Mouse (Mus musculus) CH12.LX (cell line): ENCODE data around the gene Pde6d. TPM values are rescaled to one million over a fixed set of nuclear protein-coding genes. Genes with fewer than 3 reads are reported as not detected.

Experiments
- DNase-seq: peaks from one replicate; pipeline ENCODE4 v3.0.0-alpha.2; 2013; ENCODE audit errors: extremely low read depth
- H3K27ac ChIP-seq: 2 replicates; pipeline ENCODE4 v1.5.1; 2012; ENCODE audit warnings: low read depth, mild to moderate bottlenecking, control low read depth, moderate library complexity; ENCODE audit not compliant: insufficient read depth
- H3K27me3 ChIP-seq: replicated peaks from 2 replicates; pipeline ENCODE3; 2012; ENCODE audit warnings: inconsistent platforms
- H3K36me3 ChIP-seq, 2 experiments: replicated peaks in 1 of 2; 2 replicates each; pipeline versions ENCODE3 to v1.6.1; 2012; ENCODE audit warnings: inconsistent platforms in 1 of 2, low read length in 1 of 2, mild to moderate bottlenecking in 1 of 2, mixed read lengths in 1 of 2, moderate library complexity in 1 of 2; ENCODE audit not compliant: control insufficient read depth in 1 of 2, insufficient read depth in 1 of 2
- H3K4me1 ChIP-seq, 2 experiments: 2 replicates each; pipeline ENCODE4 v1.6.1; 2012; ENCODE audit warnings: inconsistent platforms in 1 of 2, moderate library complexity in 1 of 2; ENCODE audit not compliant: insufficient read depth in 2 of 2, control insufficient read depth in 1 of 2
- H3K4me2 ChIP-seq: 2 replicates; pipeline ENCODE4 v1.6.1; 2012; ENCODE audit warnings: low read depth, mild to moderate bottlenecking, control low read depth; ENCODE audit not compliant: poor library complexity, insufficient read depth, severe bottlenecking
- H3K4me3 ChIP-seq, 3 experiments: fragments of 150-350 bp in 1 of 3; sonication (generic) in 1 of 3; replicated peaks in 1 of 3; 2 replicates each; pipeline versions ENCODE3 to v1.5.1; 2011 to 2012; ENCODE audit warnings: low read depth in 2 of 3, low read length in 2 of 3, mild to moderate bottlenecking in 2 of 3, moderate library complexity in 2 of 3, control low read depth in 1 of 3, improper control_type of control experiment in 1 of 3, inconsistent platforms in 1 of 3, mixed read lengths in 1 of 3; ENCODE audit not compliant: poor library complexity in 1 of 3
- H3K79me2 ChIP-seq: replicated peaks from 2 replicates; pipeline ENCODE4 v1.6.1; 2012; ENCODE audit warnings: mild to moderate bottlenecking, moderate library complexity; ENCODE audit not compliant: control insufficient read depth, poor library complexity, insufficient read depth, severe bottlenecking; ENCODE audit errors: extremely low read depth
- H3K9ac ChIP-seq: 2 replicates; pipeline ENCODE4 v1.6.1; 2012; ENCODE audit warnings: low read depth, mild to moderate bottlenecking, control low read depth, moderate library complexity; ENCODE audit not compliant: insufficient read depth
- H3K9me3 ChIP-seq: replicated peaks from 2 replicates; pipeline ENCODE3; 2012; ENCODE audit warnings: low read length, inconsistent platforms, mixed read lengths
- CHD2 ChIP-seq: IDR thresholded peaks from 2 replicates; pipeline ENCODE4 v1.6.1; 2011; ENCODE audit warnings: low read length, improper control_type of control experiment
- CTCF ChIP-seq, 2 experiments: IDR thresholded peaks in 1 of 2; conservative IDR thresholded peaks in 1 of 2; 2 replicates each; pipeline ENCODE4 v1.5.1; 2011 to 2012; ENCODE audit warnings: low read depth in 2 of 2, low read length in 2 of 2, improper control_type of control experiment in 1 of 2, inconsistent platforms in 1 of 2, mild to moderate bottlenecking in 1 of 2, moderate library complexity in 1 of 2
- E2F4 ChIP-seq: IDR thresholded peaks from 2 replicates; pipeline ENCODE4 v1.6.1; 2011; ENCODE audit warnings: low read depth, low read length, improper control_type of control experiment; ENCODE audit not compliant: insufficient replicate concordance
- ELF1 ChIP-seq: IDR thresholded peaks from 2 replicates; pipeline ENCODE4 v1.6.1; 2014; ENCODE audit warnings: low read depth, mild to moderate bottlenecking, inconsistent platforms, low read length, improper control_type of control experiment
- EP300 ChIP-seq: IDR thresholded peaks from 2 replicates; pipeline ENCODE4 v1.6.1; 2011; ENCODE audit warnings: low read length, improper control_type of control experiment
- HCFC1 ChIP-seq: IDR thresholded peaks from 2 replicates; pipeline ENCODE4 v1.6.1; 2012; ENCODE audit warnings: low read depth, mild to moderate bottlenecking, inconsistent platforms, low read length, improper control_type of control experiment
- JUND ChIP-seq: conservative IDR thresholded peaks from 2 replicates; pipeline ENCODE4 v1.6.1; 2011; ENCODE audit warnings: low read depth, low read length, improper control_type of control experiment
- KAT2A ChIP-seq: IDR thresholded peaks from 2 replicates; pipeline ENCODE4 v1.6.1; 2012; ENCODE audit warnings: low read length, improper control_type of control experiment, inconsistent platforms; ENCODE audit not compliant: insufficient replicate concordance
- MAX ChIP-seq: IDR thresholded peaks from 2 replicates; pipeline ENCODE4 v1.6.1; 2011; ENCODE audit warnings: low read length, improper control_type of control experiment
- MEF2A ChIP-seq: IDR thresholded peaks from 2 replicates; pipeline ENCODE4 v1.6.1; 2014; ENCODE audit warnings: low read depth, mild to moderate bottlenecking, inconsistent platforms, low read length, improper control_type of control experiment, borderline replicate concordance
- MXI1 ChIP-seq: IDR thresholded peaks from 2 replicates; pipeline ENCODE4 v1.6.1; 2011; ENCODE audit warnings: mild to moderate bottlenecking, low read depth, low read length, improper control_type of control experiment
- MYC ChIP-seq: IDR thresholded peaks from 2 replicates; pipeline ENCODE4 v1.6.1; 2011; ENCODE audit warnings: low read depth, mild to moderate bottlenecking, improper control_type of control experiment, low read length
- NRF1 ChIP-seq: IDR thresholded peaks from 2 replicates; pipeline ENCODE4 v1.6.1; 2014; ENCODE audit warnings: low read depth, mild to moderate bottlenecking, inconsistent platforms, low read length, improper control_type of control experiment, moderate library complexity
- PAX5 ChIP-seq: IDR thresholded peaks from 2 replicates; pipeline ENCODE4 v1.6.1; 2012; ENCODE audit warnings: low read length, inconsistent platforms, mixed read lengths
- POLR2A ChIP-seq: IDR thresholded peaks from 2 replicates; pipeline ENCODE4 v1.6.1; 2011; ENCODE audit warnings: low read depth, mild to moderate bottlenecking, improper control_type of control experiment, low read length
- SIN3A ChIP-seq: IDR thresholded peaks from 2 replicates; pipeline ENCODE4 v1.6.1; 2012; ENCODE audit warnings: low read length, improper control_type of control experiment, inconsistent platforms
- SMC3 ChIP-seq: IDR thresholded peaks from 2 replicates; pipeline ENCODE4 v1.6.1; 2011; ENCODE audit warnings: low read depth, low read length, improper control_type of control experiment
- TBP ChIP-seq: conservative IDR thresholded peaks from 2 replicates; pipeline ENCODE4 v1.6.1; 2011; ENCODE audit warnings: low read depth, low read length, improper control_type of control experiment
- TCF12 ChIP-seq: IDR thresholded peaks from 2 replicates; pipeline ENCODE4 v1.6.1; 2014; ENCODE audit warnings: low read depth, mild to moderate bottlenecking, inconsistent platforms, low read length, improper control_type of control experiment
- UBTF ChIP-seq: IDR thresholded peaks from 2 replicates; pipeline ENCODE4 v1.6.1; 2012; ENCODE audit warnings: low read depth, mild to moderate bottlenecking, inconsistent platforms, low read length, improper control_type of control experiment, moderate library complexity
- USF1 ChIP-seq: IDR thresholded peaks from 2 replicates; pipeline ENCODE4 v1.6.1; 2014; ENCODE audit warnings: low read depth, mild to moderate bottlenecking, inconsistent platforms, low read length, improper control_type of control experiment
- USF2 ChIP-seq: conservative IDR thresholded peaks from 2 replicates; pipeline ENCODE4 v1.6.1; 2011; ENCODE audit warnings: low read depth, low read length, improper control_type of control experiment
- ZC3H11A ChIP-seq: IDR thresholded peaks from 2 replicates; pipeline ENCODE4 v1.6.1; 2012; ENCODE audit warnings: low read depth, mild to moderate bottlenecking, inconsistent platforms, low read length, improper control_type of control experiment
- ZKSCAN1 ChIP-seq: IDR thresholded peaks from 2 replicates; pipeline ENCODE4 v1.6.1; 2012; ENCODE audit warnings: low read depth, inconsistent platforms, low read length, improper control_type of control experiment, borderline replicate concordance
- ZMIZ1 ChIP-seq: IDR thresholded peaks from 2 replicates; pipeline ENCODE4 v1.6.1; 2012; ENCODE audit warnings: low read depth, mild to moderate bottlenecking, inconsistent platforms, low read length, improper control_type of control experiment
- ZNF384 ChIP-seq: IDR thresholded peaks from 2 replicates; pipeline ENCODE4 v1.6.1; 2012; ENCODE audit warnings: low read depth, low read length, improper control_type of control experiment, inconsistent platforms
- dilution Hi-C: fragments of 300-500 bp; cut with MboI; formaldehyde crosslinking; loops from 2 replicates; pipeline ENCODE4 v1.14.3; 2020; ENCODE audit warnings: low sequenced_read_pairs; ENCODE audit not compliant: extremely low pct_unique_long_range_greater_than_20kb, extremely low pct_ligation_motif_present
- in situ Hi-C: fragments of 300-500 bp; cut with MboI; formaldehyde crosslinking; loops from 3 replicates; pipeline ENCODE4 v1.14.3; 2019; ENCODE audit warnings: low sequenced_read_pairs, low pct_ligation_motif_present, low pct_unique_long_range_greater_than_20kb, mixed read lengths
- polyA plus RNA-seq: library from polyadenylated mRNA; unstranded; fragments of >175 nt; gene quantifications from 2 replicates; pipeline ENCODE4 v1.2.1, GENCODE M21; 2012; ENCODE audit warnings: low read depth; ENCODE audit not compliant: insufficient read length
- total RNA-seq, 2 experiments: library from RNA; depleted of rRNA; stranded (reverse); fragments of 300-350 nt in 1 of 2; fragments of >200 nt in 1 of 2; gene quantifications; 2 replicates each; pipeline ENCODE4 v1.2.3; 2012 to 2014

Gene Pde6d
- total and polyA plus RNA-seq, 3 experiments, result 7.1 to 23.2 (median 20.8) TPM

GRCm38 (mm10) chr1:86525499-86526115 lies 56.8 kb downstream of the Pde6d start:
- peaks cover 13 to 27% of the 10 kb centered on the region in 2 experiments for H3K36me3 ChIP-seq
- TF ChIP-seq CHD2, result no peak
- TF ChIP-seq ZMIZ1, result no peak
- no peak for TF ChIP-seq MXI1
- TF ChIP-seq MAX, result no peak
- TF ChIP-seq PAX5, result no peak
- TF ChIP-seq POLR2A, result no peak
- no peak for TF ChIP-seq JUND
- TF ChIP-seq SIN3A, result 0 out of 2 replicates have a peak, but pooled peaks have one; percentile 10
- 0 out of 2 replicates have a peak, but pooled peaks have one; percentile 41 for TF ChIP-seq KAT2A
- no peak; the same call in 1 of the 2 replicates for TF ChIP-seq MYC
- TF ChIP-seq E2F4, result no peak
- no peak for TF ChIP-seq EP300
- no peak for TF ChIP-seq USF2
- TF ChIP-seq NRF1, result peak; percentile 71; the same call in 1 of the 2 replicates
- no peak for TF ChIP-seq UBTF
- no peak for TF ChIP-seq ZKSCAN1
- TF ChIP-seq USF1, result no peak
- TF ChIP-seq ZNF384, result no peak
- 0 out of 2 replicates have a peak, but pooled peaks have one; percentile 43 for TF ChIP-seq TBP
- TF ChIP-seq, all 38 proteins: peak for 4
- peak; percentile 58 for DNase-seq
- no peaks in the 10 kb centered on the region for H3K9me3 ChIP-seq
- H3K4me1 ChIP-seq, result peaks cover 19 to 57% of the 10 kb centered on the region in 2 experiments
- H3K4me3 ChIP-seq, result peak overlapping the region; percentile 26 to 95 (median 44)
- no peaks in the 10 kb centered on the region for H3K27me3 ChIP-seq
- peak overlapping the region; percentile 79 for H3K27ac ChIP-seq
- in situ Hi-C loops, result no loop called here
- H3K79me2 ChIP-seq, result peaks cover 34% of the 10 kb centered on the region
- dilution Hi-C loops, result no loop called here
- no peak overlapping the region; the same call in 1 of the 2 replicates for H3K9ac ChIP-seq
- no peak overlapping the region; the same call in 1 of the 2 replicates for H3K4me2 ChIP-seq

GRCm38 (mm10) chr1:86524619-86525498 lies 57.6 kb downstream of the Pde6d start:
- Histone ChIP-seq H3K79me2 (peaks cover 32% of the 10 kb centered on the region), H3K4me2 (no peak overlapping the region), H3K27ac (no peak overlapping the region), H3K27me3 (no peaks in the 10 kb centered on the region), H3K4me3 (peak overlapping the region in 1 of 3 experiments; percentile 95), H3K4me1 (peaks cover 24 to 64% of the 10 kb centered on the region in 2 experiments), H3K9ac (no peak overlapping the region), H3K9me3 (no peaks in the 10 kb centered on the region), H3K36me3 (peaks cover 12 to 29% of the 10 kb centered on the region in 2 experiments)
- dilution Hi-C loops, result no loop called here
- in situ Hi-C loops, result no loop called here
- TF ChIP-seq CTCF (conservative IDR thresholded peaks at IDR 0.05 in 1 of 2, IDR thresholded peaks at IDR 0.05 in 1 of 2; ENCODE audit: low read depth in 2 of 2, low read length in 2 of 2) (peak in 1 of 2 experiments; percentile 53; a peak in 1 of 4 replicates), TCF12 (0 out of 2 replicates have a peak, but pooled peaks have one; percentile 39), HCFC1 (0 out of 2 replicates have a peak, but pooled peaks have one; percentile 83), ZC3H11A (no peak), MEF2A (no peak), CHD2 (0 out of 2 replicates have a peak, but pooled peaks have one; percentile 12), SIN3A (0 out of 2 replicates have a peak, but pooled peaks have one; percentile 20), MAX (no peak), USF2 (no peak), ELF1 (peak; percentile 41; the same call in 1 of the 2 replicates), SMC3 (no peak; the same call in 1 of the 2 replicates)
- peak; percentile 93 for DNase-seq
